Mouse (Mus musculus) kidney, postnatal 36 days (tissue): Measurements from ENCODE around the gene Basp1.
"Not testable (repeated sequence)": the region's sequence is repeated elsewhere in the genome, so short reads cannot be mapped to it uniquely, and the experiment has no call there.

ENCODE experiments used
- DNase-seq, 2 experiments: peaks; one replicate each; pipeline ENCODE4 v3.0.0; 2021 to 2022; ENCODE audit warnings: mixed read lengths in 2 of 2

Basp1 gene

DNA sequence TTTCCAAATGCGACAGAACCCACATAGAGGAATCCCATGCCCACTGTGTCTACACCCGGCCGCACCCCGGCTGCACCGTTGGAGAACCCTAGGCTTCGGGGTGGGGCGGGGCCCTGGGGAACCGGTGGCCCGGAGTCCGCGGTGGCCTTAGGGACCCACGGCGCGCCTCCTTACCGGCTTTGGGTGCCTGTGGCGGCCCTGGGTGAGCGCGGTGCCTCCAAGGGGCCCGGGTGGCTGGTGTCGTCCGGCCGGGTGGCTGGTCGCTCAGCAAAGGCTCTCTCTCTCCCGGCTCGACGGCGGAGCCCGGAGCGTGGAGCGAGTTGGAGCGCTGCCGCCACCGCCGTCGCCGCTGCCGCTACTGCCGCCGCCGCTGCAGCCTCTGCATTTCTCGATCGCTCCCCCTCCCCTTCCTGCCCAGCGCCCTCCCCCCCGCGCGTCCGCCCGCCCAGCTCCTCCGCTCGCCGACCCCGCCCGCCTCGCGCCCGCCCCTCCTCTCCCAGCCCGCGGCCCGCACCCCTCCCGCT, at the start of gene Basp1:
TSS of gene Basp1 (minus strand) at position 387 of the 524 bp plus-strand sequence.
- DNase-seq, result peak in 1 of 2 experiments; percentile 67

DNA sequence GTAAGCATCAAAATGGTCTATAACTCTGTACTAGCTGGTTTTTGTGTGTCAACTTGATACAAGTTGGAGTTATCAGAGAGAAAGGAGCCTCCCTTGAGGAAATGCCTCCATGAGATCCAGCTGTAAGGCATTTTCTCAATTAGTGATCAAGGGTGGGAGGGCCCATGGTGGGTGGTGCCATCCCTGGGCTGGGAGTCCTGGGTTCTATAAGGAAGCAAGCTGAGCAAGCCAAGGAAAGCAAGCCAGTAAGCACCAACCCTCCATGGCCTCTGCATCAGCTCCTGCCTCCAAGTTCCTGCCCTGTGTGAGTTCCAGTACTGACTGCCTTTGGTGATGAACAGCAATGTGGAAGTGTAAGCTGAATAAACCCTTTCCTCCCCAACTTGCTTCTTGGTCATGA, 49.5 kb upstream of the Basp1 start:
- not testable (repeated sequence) for DNase-seq

DNA sequence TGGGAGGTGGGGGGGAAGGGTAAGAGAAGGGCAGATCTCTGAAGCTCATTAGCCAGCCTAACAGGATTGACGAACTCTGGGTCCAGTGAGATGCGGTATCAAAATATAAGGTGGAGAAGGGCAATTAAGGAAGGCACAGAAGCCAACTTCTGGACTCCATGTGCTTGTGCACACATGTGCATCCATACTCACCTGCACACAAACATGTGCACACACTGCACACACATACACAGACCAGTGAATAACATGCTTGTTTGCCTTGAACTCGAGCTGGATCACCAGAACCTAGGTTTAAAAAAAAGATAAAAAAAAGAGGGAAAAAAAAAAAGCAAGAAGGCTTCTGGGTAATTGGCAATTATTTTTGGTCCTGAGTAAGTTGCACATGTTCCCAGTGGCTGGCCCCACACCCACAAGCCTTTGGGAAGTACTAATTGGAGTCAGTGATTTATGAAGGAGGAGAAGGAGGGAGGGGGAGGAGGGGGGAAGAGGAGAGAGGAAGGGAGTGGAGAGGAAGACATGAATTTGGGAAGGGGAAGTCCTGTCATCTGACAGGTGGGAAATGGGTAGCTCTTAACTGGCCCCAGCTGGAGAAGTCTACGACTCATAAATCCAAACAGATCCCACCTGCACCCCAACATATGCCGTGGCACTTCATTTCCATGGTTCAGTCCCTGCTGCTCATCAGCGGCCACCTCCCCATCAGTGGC, 48.6 kb upstream of the Basp1 start:
- DNase-seq, result no peak

DNA sequence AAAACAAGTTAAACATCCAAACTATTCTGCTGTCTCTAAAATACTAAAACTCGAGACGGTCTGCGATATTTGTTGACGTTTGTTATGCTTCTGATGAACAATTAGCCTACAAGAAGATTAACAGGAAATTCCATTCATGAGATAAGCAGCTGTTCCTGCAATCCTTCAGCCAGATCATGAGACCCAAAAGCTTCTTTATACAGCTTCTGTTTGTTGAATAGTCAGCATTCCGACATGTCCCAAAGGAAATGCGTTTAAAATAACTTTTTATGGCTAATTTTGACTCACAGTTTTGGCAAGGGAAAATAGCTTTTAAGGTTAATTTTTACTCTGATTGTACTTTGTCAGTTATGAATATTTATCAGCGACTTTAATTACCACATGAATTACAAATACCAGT, 46.3 kb upstream of the Basp1 start:
- DNase-seq, result peak in 1 of 2 experiments; percentile 71

DNA sequence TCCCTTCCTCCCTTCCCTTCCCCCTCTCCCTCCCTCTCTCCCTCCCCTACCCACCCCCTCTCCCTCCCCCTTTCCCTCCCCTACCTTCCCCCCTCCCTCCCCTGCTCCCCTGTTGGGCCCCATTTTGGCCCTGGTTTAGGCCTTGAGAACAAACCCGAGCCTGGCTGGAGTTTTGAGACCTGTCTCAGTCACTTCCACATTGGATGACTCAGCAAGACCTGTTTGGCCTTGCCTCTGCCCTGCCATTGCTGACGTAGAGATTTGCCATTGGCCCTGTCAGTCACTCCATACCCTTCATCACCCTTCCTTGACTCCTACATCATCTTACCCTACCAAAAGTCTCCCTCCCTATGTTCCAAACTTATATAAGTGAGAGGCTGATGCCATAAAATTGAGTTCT, 43.9 kb upstream of the Basp1 start:
- DNase-seq, result no peak

DNA sequence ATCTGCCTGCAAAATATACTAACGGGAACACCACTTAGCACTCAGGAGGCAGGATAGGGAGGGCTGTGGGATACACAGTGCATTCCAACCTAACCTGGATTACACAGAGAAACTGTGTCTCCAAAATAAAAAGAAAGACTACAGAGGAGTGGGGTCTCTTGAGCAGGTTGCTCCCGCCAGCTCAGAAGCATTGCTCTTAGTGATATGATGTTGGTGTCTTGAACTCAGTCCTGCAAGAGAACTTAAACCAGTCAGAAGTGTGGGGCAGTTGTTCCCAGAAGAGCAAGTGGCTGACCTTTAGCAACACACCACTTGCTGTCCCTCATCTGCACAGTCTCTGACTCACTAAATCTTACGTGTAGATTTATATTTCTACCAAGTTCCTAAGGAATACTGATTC, 40.0 kb upstream of the Basp1 start:
- no peak for DNase-seq

DNA sequence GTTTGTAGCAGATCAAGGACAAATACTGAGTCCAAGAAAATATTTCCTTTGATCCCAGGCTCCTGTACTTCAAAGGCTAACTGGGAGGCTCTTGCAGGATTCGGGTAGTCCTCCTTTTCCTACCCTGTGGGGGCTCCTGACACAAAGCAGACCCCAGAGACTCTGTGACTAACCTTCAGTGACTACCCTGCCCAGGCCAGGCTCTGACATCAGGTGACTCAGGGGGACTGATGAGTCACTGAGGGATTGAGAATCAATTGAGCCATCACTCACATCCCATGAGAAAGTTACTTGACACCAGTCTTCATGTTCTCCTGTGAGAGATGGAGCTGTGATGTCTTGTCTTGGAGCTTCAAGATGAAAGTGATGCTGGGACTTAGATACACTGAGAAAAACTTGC, 35.8 kb upstream of the Basp1 start:
- DNase-seq, result no peak

DNA sequence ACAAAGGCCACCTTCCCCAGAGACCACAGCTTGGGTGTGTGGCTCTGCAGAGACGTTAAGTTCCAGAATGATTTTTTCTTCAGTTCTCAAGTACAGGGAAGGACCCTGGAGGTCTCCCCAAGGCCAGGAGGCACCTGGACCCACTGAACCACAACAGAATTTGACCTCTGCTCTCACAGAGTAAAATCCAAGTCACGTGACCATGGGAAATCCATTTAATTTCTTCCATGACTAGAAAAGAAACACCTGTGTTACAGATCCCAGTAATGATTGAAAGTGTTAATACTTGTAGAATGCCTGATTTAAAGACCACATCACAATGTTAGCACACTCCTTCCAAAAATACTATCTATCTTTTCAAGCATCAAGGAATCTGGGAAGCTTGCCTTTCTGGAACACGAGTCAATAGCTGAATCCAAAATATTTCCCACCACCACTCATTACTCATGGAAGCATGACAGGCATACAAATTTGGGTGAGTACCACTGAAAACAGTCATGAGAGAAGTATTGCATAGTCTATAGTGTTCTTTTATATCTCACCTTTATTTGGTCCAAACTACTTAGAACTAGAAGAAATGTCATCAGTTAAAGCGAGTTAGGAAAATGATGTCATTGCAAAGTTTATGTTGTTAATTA, 35.3 kb upstream of the Basp1 start:
- DNase-seq, result no peak

DNA sequence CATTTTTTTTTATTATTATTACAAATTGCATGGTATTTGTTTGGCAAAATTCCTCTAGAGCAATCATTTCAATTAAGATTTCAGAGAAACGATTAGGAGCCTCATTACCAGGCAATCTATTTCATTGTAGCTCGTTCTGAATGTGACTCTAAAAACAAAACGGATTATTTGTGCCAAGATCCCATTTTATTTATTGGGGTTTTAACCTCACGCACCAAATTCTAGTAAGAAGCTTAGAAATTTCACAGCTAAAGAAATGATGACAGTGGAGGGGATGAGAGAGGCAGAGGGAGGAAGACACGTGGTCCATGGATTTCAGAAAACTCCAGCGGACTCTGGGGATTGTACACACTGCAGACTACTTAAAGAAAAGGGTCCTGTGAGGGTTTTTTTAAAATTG, 33.6 kb upstream of the Basp1 start:
- DNase-seq, result no peak

DNA sequence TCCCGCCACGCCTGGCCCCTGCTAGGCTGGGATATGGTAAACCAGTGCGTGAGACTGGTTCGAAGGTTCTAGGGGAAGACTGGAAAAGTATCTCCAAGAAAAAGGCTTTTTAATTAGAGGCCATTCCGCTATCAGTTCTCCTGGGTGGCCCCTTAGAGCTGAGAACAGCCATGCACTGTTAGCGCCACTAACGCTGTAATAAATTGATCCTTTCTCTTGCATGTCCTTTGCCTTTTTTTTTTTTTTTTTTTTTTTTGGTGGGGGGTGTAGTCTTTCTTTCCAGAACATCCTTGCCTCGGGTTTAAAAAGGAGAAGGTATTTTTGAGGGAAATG, 32.6 kb upstream of the Basp1 start:
- no peak for DNase-seq

DNA sequence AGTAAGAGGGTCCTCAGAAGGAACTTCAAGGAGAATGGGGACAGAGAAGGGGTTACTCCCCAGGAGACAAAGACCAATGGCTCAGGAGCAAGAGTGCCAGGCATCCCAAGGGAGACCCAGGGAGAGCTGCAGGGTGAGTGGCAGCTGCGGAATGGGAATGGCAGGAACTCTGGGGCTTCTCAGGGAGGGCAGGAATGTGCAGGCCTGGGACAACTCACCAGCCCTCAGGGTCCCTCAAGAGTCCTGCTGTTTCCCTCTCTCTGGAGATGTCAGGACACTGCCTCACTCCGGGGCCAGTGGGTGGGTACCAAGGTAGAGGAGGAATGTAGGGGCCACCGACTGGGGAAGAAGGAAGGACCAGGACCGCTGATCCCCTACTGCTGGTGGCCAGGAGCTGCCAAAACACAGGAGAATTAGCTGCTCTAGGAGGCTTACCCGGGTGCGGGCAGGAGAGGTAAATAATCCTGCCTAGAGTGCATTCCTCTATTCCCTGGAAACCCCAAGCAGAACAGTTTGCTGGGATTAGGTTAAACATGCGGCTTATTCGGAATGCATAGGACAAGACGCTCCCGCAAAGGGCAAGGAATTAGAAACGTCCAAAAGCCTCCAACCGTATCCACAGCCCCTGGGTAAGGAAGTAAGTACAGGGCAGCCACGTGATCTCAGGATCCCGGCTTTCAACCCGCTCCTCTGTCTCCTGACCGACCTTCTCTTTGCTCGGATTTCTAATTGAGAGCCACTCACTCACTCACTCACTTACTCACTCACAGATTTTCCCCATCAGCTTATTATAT, 32.0 kb upstream of the Basp1 start:
- peak; percentile 55 to 57 for DNase-seq

DNA sequence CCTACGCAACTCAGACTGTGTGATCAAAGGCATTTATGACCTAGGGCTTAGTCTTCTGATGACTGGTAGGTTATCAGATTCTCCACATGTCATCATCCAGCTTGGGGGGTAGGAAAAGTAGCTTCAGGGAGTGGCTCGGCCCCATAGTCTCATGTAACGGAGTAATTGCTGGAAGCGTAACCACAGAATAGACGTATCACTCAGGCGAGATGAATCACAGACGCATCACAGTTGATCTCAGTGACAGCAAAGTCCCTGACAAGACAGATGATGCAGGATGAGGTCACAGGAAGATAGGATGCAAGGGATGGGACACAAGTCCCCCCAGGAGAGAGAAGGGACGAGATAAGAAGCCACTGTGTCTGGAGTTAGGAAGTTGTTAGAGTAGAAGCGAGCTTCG, 30.6 kb upstream of the Basp1 start:
- no peak for DNase-seq

DNA sequence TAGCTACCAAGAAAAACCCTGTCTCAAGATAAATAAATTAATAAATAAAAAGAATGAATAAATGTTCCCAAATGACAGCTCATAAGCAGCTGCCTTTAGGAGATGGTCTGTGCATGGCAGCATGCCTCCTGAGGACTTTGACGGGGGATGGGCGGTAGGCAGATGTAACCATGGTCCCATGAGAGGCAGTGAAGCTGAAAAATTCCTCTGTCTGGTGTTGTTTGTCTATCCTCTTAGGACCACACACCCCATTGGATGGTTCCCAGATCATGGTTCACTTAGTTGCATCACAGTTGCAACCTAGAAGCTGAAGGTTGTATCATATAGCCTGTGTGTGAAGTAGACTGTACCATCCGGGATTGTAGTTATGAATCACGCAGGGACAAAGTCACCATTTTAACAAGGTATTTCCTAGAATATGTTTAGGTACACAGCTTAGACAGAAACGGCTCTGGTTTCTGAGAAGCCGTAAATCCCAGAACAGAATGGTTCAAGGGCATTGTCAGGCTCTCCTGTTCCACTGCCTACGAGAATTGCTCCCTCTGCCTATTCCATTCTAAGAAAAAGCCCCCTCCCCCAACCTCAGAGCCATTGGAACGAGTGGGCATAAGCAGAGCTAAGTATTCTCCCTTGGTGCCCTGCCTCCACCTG, 29.7 kb upstream of the Basp1 start:
- DNase-seq, result no peak

DNA sequence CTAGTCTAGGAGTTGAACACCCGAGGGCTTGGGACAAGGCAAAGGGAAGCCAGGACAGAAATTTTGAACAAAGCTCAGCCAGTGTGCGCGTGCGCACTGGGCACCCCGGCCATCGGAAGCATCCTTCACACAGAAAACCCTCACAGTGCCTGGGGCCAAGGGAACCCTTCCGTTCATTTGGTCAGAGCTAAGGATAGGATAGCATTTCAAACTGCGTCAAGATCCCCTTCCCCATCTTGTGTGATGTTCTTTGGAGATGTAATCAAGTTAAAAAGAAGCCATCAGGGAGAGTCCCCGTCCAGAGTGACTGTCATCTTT, 28.3 kb upstream of the Basp1 start:
- peak in 1 of 2 experiments; percentile 55 for DNase-seq

DNA sequence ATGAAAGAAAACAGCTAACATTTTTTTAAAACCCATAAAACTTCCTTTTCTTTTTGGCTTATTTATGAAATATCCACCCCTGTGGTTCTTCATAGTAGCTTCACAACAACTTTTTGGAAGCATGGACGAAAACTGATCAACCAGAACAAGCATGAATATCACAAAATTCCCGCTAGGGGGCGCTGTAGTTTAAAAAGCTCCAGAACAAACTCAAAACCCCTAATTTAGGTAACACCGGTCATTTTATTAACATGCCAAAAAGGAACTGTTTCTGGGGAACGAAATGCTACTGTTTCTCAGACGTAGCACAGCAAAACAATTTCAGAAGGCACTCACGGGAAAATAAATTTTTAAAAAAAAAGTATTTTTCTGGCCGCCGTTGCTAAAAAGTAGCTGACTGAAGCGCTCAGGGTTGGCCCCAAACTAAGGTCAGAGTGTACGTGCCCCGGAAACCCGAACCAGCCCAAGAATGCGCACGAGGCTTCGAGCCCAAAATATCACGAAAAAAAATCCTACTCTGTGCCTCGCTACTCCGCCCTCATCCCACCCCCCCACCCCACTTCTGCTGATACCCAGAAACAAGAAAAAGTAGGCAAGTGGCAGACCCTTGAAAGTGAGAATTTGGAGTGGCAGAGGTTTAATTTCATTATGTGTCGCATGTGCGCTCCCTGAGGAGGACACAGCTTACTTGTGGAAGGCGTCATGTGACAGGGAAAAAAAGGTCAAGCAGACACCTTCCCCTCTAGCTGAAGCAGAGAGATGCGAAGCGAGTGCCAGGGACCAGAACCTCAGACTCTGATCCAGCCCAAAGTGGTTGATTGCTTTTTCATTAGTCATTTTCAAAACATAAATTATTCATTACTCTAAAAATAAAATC, 27.7 kb upstream of the Basp1 start:
- peak; percentile 71 to 87 for DNase-seq

DNA sequence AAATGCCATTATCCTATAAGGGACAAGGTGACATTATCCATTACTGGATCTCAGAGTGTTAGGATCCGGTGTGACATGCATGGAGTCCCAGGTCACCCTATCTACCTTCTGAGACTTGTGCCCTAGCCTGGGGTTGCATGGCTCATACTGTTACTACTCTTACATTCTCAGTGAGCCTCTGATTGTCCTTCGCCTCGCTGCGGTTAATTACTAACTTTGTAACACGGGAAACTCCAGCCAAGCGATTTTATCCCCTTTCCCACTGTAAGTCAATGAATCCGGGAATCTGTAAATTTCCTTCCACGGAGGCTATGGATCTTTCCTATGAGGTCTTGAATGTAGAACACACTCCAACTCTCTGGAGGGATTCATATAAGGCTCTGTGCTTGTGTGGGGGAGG, 26.8 kb upstream of the Basp1 start:
- DNase-seq, result peak; percentile 43 to 58

DNA sequence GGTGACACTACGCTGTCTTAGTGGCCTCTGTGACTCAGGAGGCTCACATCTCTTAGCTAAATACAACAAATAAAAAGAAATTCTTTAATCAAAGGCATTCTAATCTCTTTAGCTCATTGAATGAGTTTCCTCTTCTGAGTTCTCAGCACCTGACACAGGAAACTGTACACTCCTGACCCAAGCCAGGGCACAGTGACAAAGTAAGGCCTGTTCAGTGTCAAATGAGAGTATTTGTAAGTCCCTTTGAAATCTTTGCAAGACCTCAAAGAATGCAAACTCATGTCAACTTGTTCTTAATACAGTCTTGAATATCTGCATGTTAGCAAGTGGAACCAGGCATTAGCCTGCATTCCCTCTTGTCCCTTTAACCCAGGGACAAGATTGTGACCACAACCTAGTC, 18.8 kb upstream of the Basp1 start:
- no peak for DNase-seq

DNA sequence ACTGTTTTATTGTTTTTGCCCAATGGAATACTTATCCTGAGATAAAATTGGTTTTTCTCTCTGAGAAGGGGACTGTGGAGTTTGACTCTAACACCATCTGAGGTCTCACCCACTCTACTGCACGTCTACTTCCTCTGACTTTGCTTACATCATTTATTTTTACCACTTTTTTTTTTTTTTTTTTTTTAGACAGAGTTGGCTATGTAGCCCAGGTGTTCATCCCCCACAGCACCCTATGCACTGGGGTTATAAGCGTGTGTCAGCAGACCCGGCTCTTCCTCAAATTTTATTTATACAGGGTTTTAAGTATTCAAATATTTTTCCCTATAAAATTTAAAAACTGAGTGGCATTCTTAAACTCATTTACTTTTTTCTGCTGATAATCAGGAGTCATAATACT, 16.6 kb upstream of the Basp1 start:
- no peak for DNase-seq

DNA sequence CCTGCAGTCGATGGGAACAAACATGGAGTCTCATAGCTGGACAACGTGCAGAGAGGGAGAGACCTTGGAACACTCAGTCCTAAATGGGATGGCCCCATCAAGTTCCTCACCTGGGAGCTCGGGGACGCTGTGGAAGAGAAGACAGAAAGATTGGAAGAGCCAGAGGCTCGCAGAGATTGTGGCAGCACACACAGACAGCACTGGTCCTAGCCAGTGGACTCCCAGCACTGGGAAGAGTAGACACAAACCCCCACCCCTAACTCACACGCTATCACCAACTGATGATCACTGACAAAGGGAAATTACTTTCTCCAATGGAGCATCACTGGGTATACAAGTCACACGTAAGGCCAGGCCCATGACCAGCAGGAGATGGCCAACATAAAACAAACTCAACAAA, 15.4 kb upstream of the Basp1 start:
- no peak for DNase-seq

DNA sequence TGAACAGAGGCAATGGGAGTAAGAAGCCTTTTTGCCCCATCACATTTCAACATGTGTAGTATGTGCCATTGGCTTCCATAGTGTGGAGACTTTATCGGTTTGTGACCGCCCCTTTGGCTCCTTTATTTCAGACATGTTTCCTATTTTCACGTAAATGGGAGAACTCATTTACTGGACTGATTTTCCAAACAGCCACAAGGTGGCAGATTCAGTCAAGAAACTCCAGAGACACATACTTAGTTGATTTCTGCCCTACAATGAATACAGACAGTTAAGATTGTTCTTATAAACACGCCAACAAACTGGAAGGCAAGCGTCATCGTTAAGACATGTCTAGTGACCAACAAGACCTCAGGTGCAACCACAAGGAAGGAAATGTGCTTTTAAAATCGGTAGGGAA, 15.0 kb upstream of the Basp1 start:
- peak in 1 of 2 experiments; percentile 65 for DNase-seq

DNA sequence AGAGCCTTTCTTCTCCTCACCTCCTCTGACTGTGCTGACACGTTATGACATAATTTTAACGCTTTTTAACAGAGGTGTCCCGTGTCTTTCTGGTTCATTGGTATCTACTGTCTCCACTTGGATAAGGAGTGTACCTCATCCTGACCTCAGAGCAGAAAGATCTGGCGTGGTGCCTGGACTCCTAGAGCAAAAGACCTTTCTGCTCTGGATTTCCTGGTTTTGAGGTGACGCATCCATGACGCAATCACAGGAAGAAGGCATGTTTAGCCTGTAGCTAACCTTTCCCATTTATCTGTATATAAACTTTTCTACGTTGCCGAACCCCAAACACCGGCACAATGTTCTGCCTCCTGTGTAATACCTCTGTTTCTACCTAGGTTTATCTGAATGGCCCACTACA, 6.7 kb upstream of the Basp1 start:
- no peak for DNase-seq

DNA sequence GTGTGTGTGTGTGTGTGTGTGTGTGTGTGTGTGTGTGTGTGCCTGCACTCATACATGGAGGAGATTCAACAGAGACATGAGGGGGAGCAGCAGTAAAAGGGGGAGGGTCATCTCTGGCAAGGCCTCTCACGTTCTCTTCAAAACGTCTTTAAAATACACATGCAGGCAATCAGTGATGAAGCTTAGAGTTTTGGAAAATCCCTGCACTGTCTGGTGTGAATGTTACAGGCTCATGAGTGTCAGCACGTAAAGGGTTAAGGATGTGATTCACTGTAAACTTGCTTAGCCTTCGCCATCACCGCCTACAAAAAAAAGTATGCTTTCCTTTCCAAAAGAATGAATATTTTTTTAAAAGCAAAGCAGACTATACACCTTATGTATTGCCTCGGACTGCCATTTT, 2.8 kb upstream of the Basp1 start:
- no peak for DNase-seq

DNA sequence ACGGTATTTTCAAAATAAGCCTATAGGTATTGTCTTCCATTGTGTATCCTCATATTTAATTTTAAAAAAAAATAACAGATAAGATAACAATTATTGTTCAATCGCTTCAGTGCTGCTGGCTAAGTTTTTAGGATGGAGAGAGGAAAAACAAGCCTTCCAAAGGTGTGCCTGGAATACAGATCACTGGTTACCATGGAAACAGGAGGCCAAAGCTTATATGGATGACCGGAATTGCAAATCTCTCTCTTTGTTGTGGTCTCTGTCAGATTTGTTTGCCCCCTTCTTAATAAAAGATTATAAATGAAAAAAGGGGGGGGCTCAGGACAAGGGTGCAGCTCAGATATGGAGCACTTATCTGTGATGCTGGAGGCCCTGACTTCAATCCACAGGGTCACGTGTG, 2.4 kb upstream of the Basp1 start:
- DNase-seq, result no peak
